Comparison of ENCODE assay signal across 9 mouse cellular contexts in the genomic region with DNA sequence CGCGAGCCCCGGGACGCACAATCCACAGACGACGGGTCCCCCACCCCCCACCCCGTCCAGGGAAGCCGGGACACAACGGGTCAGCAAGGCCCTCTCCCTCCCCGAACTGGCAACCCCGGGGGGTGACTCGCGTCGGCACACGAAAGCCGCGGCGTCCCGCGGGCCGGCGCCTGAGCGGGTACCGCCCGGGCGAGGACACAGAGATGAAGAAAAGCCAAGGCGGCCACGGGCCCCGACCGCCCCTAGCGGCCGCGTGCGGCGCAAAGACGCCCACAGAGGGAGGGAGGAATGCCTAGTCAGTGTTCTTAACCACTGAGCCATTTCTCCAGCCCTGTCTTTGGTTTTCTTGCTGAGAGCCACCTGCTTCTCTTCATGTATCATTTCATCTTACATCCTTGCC. TPM values are rescaled to one million over a fixed set of nuclear protein-coding genes. Genes with fewer than 3 reads are reported as not detected.
A peak's percentile ranks its signal among the peaks of the same experiment; 100 is the strongest.
DNase-seq lines count a peak whose midpoint lies in the region; ATAC-seq and TF ChIP-seq lines count a peak whose summit lies in the region.
"Had no signal": no experiment of that assay in that cellular context is flagged by ENCODE, and none has a peak within 500 bp of the region (broad histone marks: within the 10 kb centered on the region; RNA-seq: fewer than 3 reads in every experiment).

No protein-coding gene starts in this region.

- 5% methylated on average over 36 of the region's 36 CpGs for WGBS in midbrain, embryonic 11.5 days
- WGBS in midbrain, embryonic 15.5 days: 8% methylated on average over 36 of the region's 36 CpGs
- 7% methylated on average over 36 of the region's 36 CpGs for WGBS in embryonic facial prominence, embryonic 10.5 days
- whole genome bisulfite sequencing in lung, postnatal 0 days: 12% methylated on average over 34 of the region's 36 CpGs
- 11% methylated on average over 35 of the region's 36 CpGs for WGBS in spleen, adult 2 months

- TF ChIP-seq POLR2A in spleen, adult 2 months (IDR thresholded peaks at IDR 0.05; ENCODE audit: low read depth, low read length): no peak

- H3K9ac ChIP-seq in midbrain, embryonic 11.5 days (ENCODE audit: low read length): no peak overlapping the region
- no peak overlapping the region for H3K9ac ChIP-seq in midbrain, embryonic 15.5 days
- no peak overlapping the region for H3K9ac ChIP-seq in lung, postnatal 0 days (replicated peaks; ENCODE audit: low read depth)

- peak; percentile 100 for DNase-seq in midbrain, embryonic 11.5 days (ENCODE audit: low spot score, missing footprints)
- DNase-seq in adrenal gland, adult 2 months: peak; percentile 86
- DNase-seq in embryonic facial prominence, embryonic 10.5 days (ENCODE audit: low spot score): peak; percentile 99
- peak; percentile 62 to 71 for DNase-seq in kidney, adult 8-10 months
- peak; percentile 97 for DNase-seq in lung, postnatal 0 days (ENCODE audit: low spot score)
- DNase-seq in spleen, adult 2 months (ENCODE audit: low read depth in 1 of 2, low spot score in 2 of 2): peak; percentile 73 to 94

- no peak overlapping the region for H3K27ac ChIP-seq in midbrain, embryonic 11.5 days (ENCODE audit: low read depth, low read length)
- H3K27ac ChIP-seq in midbrain, embryonic 15.5 days: no peak overlapping the region
- H3K27ac ChIP-seq in embryonic facial prominence, embryonic 10.5 days (replicated peaks): no peak overlapping the region
- no peak overlapping the region for H3K27ac ChIP-seq in lung, postnatal 0 days (ENCODE audit: low read length)
- no peak overlapping the region for H3K27ac ChIP-seq in spleen, adult 2 months (ENCODE audit: insufficient read depth, low read length)

- no peak overlapping the region for H3K4me2 ChIP-seq in midbrain, embryonic 11.5 days
- H3K4me2 ChIP-seq in midbrain, embryonic 15.5 days: no peak overlapping the region
- no peak overlapping the region for H3K4me2 ChIP-seq in lung, postnatal 0 days (replicated peaks; ENCODE audit: low read depth, low read length)

- no peaks in the 10 kb centered on the region for H3K9me3 ChIP-seq in midbrain, embryonic 11.5 days (ENCODE audit: control insufficient read depth, low read length)
- no peaks in the 10 kb centered on the region for H3K9me3 ChIP-seq in midbrain, embryonic 15.5 days
- H3K9me3 ChIP-seq in embryonic facial prominence, embryonic 10.5 days: no peaks in the 10 kb centered on the region
- no peaks in the 10 kb centered on the region for H3K9me3 ChIP-seq in lung, postnatal 0 days (ENCODE audit: low read length)

- ATAC-seq in midbrain, embryonic 11.5 days (ENCODE audit: low FRiP score): no peak
- ATAC-seq in midbrain, embryonic 15.5 days (replicated peaks): no peak
- no peak for ATAC-seq in lung, postnatal 0 days
- ATAC-seq in inflammation-experienced regulatory T-cells, adult 6 months: no peak

- H3K4me1 ChIP-seq in midbrain, embryonic 11.5 days (ENCODE audit: control insufficient read depth, insufficient read depth, low read length): no peaks in the 10 kb centered on the region
- no peaks in the 10 kb centered on the region for H3K4me1 ChIP-seq in midbrain, embryonic 15.5 days
- H3K4me1 ChIP-seq in embryonic facial prominence, embryonic 10.5 days: peaks cover 3% of the 10 kb centered on the region
- no peaks in the 10 kb centered on the region for H3K4me1 ChIP-seq in lung, postnatal 0 days (ENCODE audit: insufficient read depth, low read depth, low read length)
- no peaks in the 10 kb centered on the region; the same call in 1 of the 2 replicates for H3K4me1 ChIP-seq in spleen, adult 2 months (ENCODE audit: control insufficient read depth, insufficient read depth, insufficient read length)

- H3K36me3 ChIP-seq in midbrain, embryonic 11.5 days (ENCODE audit: control insufficient read depth, insufficient read depth, low read length): no peaks in the 10 kb centered on the region
- H3K36me3 ChIP-seq in midbrain, embryonic 15.5 days (replicated peaks): no peaks in the 10 kb centered on the region
- no peaks in the 10 kb centered on the region for H3K36me3 ChIP-seq in embryonic facial prominence, embryonic 10.5 days (replicated peaks)
- no peaks in the 10 kb centered on the region for H3K36me3 ChIP-seq in lung, postnatal 0 days (ENCODE audit: insufficient read depth, low read length)
- H3K36me3 ChIP-seq in spleen, adult 2 months (ENCODE audit: control insufficient read depth, insufficient read depth, low read length): no peaks in the 10 kb centered on the region

- TF ChIP-seq EP300 in lung, postnatal 0 days (IDR thresholded peaks at IDR 0.05): no peak

- H3K4me3 ChIP-seq in midbrain, embryonic 11.5 days (ENCODE audit: low read depth, low read length): no peak overlapping the region
- no peak overlapping the region for H3K4me3 ChIP-seq in midbrain, embryonic 15.5 days
- no peak overlapping the region for H3K4me3 ChIP-seq in embryonic facial prominence, embryonic 10.5 days
- H3K4me3 ChIP-seq in lung, postnatal 0 days (ENCODE audit: low read depth, low read length): no peak overlapping the region
- no peak overlapping the region for H3K4me3 ChIP-seq in spleen, adult 2 months (ENCODE audit: extremely low read depth, insufficient read depth, insufficient read length)

- peaks cover 12% of the 10 kb centered on the region for H3K27me3 ChIP-seq in midbrain, embryonic 11.5 days (ENCODE audit: control insufficient read depth, insufficient read depth, low read length)
- peaks cover 15% of the 10 kb centered on the region for H3K27me3 ChIP-seq in midbrain, embryonic 15.5 days (replicated peaks)
- H3K27me3 ChIP-seq in embryonic facial prominence, embryonic 10.5 days (replicated peaks; ENCODE audit: low read depth, poor library complexity, severe bottlenecking): no peaks in the 10 kb centered on the region; the same call in none of the 2 replicates
- H3K27me3 ChIP-seq in lung, postnatal 0 days (replicated peaks; ENCODE audit: insufficient read depth, low read length): peaks cover 7% of the 10 kb centered on the region
- peaks cover 2% of the 10 kb centered on the region for H3K27me3 ChIP-seq in spleen, adult 2 months (ENCODE audit: control insufficient read depth, insufficient read depth, low read length)

- peak; percentile 82 for TF ChIP-seq CTCF in lung, postnatal 0 days (IDR thresholded peaks at IDR 0.05)
- peak; percentile 87 for TF ChIP-seq CTCF in spleen, adult 2 months (IDR thresholded peaks at IDR 0.05; ENCODE audit: extremely low read depth, insufficient read depth, insufficient read length, insufficient replicate concordance)

RNA-seq across cellular contexts. Expression of gene Rpp21, which starts 26.6 kb away (rescaled TPM):
- 80.7 and 83.2 TPM in 2 replicates for polyA plus RNA-seq in midbrain, embryonic 11.5 days (2014; fragmentation: Nextera tagmentation; extraction: Ambion mirVana)
- 124 and 138 TPM in 2 replicates for polyA plus RNA-seq in midbrain, embryonic 15.5 days (2015; fragmentation: Nextera tagmentation; extraction: Ambion mirVana)
- total RNA-seq in adrenal gland, adult 2 months (2021): 10 to 100 TPM; 43.6 to 60.5 TPM
- 89.4 and 106 TPM in 2 replicates for polyA plus RNA-seq in adrenal gland, adult 2 months (2012; rRNA removed)
- polyA plus RNA-seq in embryonic facial prominence, embryonic 10.5 days (2016; fragmentation: Nextera tagmentation; extraction: Ambion mirVana): 86.2 and 95.7 TPM in 2 replicates
- polyA plus RNA-seq in lung, postnatal 0 days (2015; fragmentation: Nextera tagmentation; extraction: Ambion mirVana): 129 and 146 TPM in 2 replicates
- 59.9 and 79.2 TPM in 2 replicates for polyA plus RNA-seq in spleen, adult 2 months (2012; rRNA removed)
- polyA plus RNA-seq in inflammation-experienced regulatory T-cells, adult 6 months (2017; shearing (Covaris generic)): 100 to 1,000 TPM; 147 to 196 (median 194) TPM

RNA-seq across cellular contexts. Expression of gene Trim39, which starts 40.7 kb away (rescaled TPM):
- polyA plus RNA-seq in midbrain, embryonic 11.5 days (2014; fragmentation: Nextera tagmentation; extraction: Ambion mirVana): 17.4 and 17.6 TPM in 2 replicates
- 29.0 and 31.2 TPM in 2 replicates for polyA plus RNA-seq in midbrain, embryonic 15.5 days (2015; fragmentation: Nextera tagmentation; extraction: Ambion mirVana)
- total RNA-seq in adrenal gland, adult 2 months (2021): 10 to 100 TPM; 16.1 to 18.4 TPM
- 14.1 and 14.7 TPM in 2 replicates for polyA plus RNA-seq in adrenal gland, adult 2 months (2012; rRNA removed)
- 22.5 and 24.2 TPM in 2 replicates for polyA plus RNA-seq in embryonic facial prominence, embryonic 10.5 days (2016; fragmentation: Nextera tagmentation; extraction: Ambion mirVana)
- 9.2 and 10.4 TPM in 2 replicates for polyA plus RNA-seq in lung, postnatal 0 days (2015; fragmentation: Nextera tagmentation; extraction: Ambion mirVana)
- polyA plus RNA-seq in spleen, adult 2 months (2012; rRNA removed): 16.3 and 19.7 TPM in 2 replicates
- 10 to 100 TPM; 10.1 to 20.8 (median 16.2) TPM for polyA plus RNA-seq in inflammation-experienced regulatory T-cells, adult 6 months (2017; shearing (Covaris generic))

RNA-seq across cellular contexts. Expression of gene H2-T3, which starts 41.2 kb away (rescaled TPM):
- polyA plus RNA-seq in midbrain, embryonic 11.5 days (2014; fragmentation: Nextera tagmentation; extraction: Ambion mirVana): not detected in 2 replicates
- polyA plus RNA-seq in midbrain, embryonic 15.5 days (2015; fragmentation: Nextera tagmentation; extraction: Ambion mirVana): 0.14 TPM in 1 of 2 replicates, not detected in the other
- not detected for total RNA-seq in adrenal gland, adult 2 months (2021)
- polyA plus RNA-seq in adrenal gland, adult 2 months (2012; rRNA removed): not detected in 2 replicates
- not detected in 2 replicates for polyA plus RNA-seq in embryonic facial prominence, embryonic 10.5 days (2016; fragmentation: Nextera tagmentation; extraction: Ambion mirVana)
- polyA plus RNA-seq in lung, postnatal 0 days (2015; fragmentation: Nextera tagmentation; extraction: Ambion mirVana): 0.12 TPM in 2 replicates
- polyA plus RNA-seq in spleen, adult 2 months (2012; rRNA removed): not detected in 2 replicates
- 1 to 10 TPM in 1 of 3 experiments, under 1 TPM in 1, not detected in 1; 0.67 to 6.8 TPM for polyA plus RNA-seq in inflammation-experienced regulatory T-cells, adult 6 months (2017; shearing (Covaris generic))

RNA-seq across cellular contexts. Expression of gene H2-M10.2, which starts 55.0 kb away (rescaled TPM):
- polyA plus RNA-seq in midbrain, embryonic 11.5 days (2014; fragmentation: Nextera tagmentation; extraction: Ambion mirVana): 0.19 TPM in 1 of 2 replicates, not detected in the other
- 0.20 and 0.35 TPM in 2 replicates for polyA plus RNA-seq in midbrain, embryonic 15.5 days (2015; fragmentation: Nextera tagmentation; extraction: Ambion mirVana)
- total RNA-seq in adrenal gland, adult 2 months (2021): not detected
- polyA plus RNA-seq in adrenal gland, adult 2 months (2012; rRNA removed): not detected in 2 replicates
- 0.17 TPM in 1 of 2 replicates, not detected in the other for polyA plus RNA-seq in embryonic facial prominence, embryonic 10.5 days (2016; fragmentation: Nextera tagmentation; extraction: Ambion mirVana)
- not detected in 2 replicates for polyA plus RNA-seq in lung, postnatal 0 days (2015; fragmentation: Nextera tagmentation; extraction: Ambion mirVana)
- not detected in 2 replicates for polyA plus RNA-seq in spleen, adult 2 months (2012; rRNA removed)
- not detected for polyA plus RNA-seq in inflammation-experienced regulatory T-cells, adult 6 months (2017; shearing (Covaris generic))
- polyA plus RNA-seq: liver, embryonic 16.5 days had no signal
